Mouse (Mus musculus): ENCODE results near the gene 4930402H24Rik. TPM values are rescaled to one million over a fixed set of nuclear protein-coding genes. Genes with fewer than 3 reads are reported as not detected.
"Not testable (repeated sequence)": the region's sequence is repeated elsewhere in the genome, so short reads cannot be mapped to it uniquely, and the experiment has no call there.

The 4930402H24Rik gene
- polyA plus RNA-seq, 1 experiment from 2014 or later, result 47.8 TPM

DNA sequence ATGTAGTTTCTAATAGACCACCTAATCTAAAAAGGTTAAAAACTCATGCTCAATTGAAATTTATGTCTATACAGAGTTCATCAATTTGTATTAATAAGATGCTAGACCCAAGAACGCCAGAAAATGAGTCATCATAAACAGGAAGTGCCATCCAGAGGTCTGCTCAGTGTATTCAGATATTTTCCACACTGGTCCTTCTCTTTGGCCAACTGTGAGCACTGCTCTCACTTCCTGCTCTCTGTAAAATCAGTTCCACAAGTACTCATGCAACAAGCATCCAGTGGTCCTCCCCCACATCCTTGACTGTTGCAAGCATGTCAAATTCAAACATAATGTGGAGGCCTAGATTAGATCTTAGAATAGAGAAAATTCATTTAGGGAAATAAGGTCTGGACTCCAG lies 73.6 kb downstream of the 4930402H24Rik start:
- no peak for ATAC-seq (replicated peaks; ENCODE audit: insufficient number of reproducible peaks, low FRiP score, low TSS enrichment)
- Histone ChIP-seq H3K4me1 (ENCODE audit: control insufficient read depth, insufficient read depth, low read length) (no peaks in the 10 kb centered on the region; the same call in 1 of the 2 replicates), H3K27ac (ENCODE audit: low read depth, low read length) (no peak overlapping the region), H3K9me3 (replicated peaks; ENCODE audit: control insufficient read depth, low read length) (no peaks in the 10 kb centered on the region), H3K36me3 (ENCODE audit: control insufficient read depth, insufficient read depth, low read length) (peaks cover 6% of the 10 kb centered on the region), H3K9ac (ENCODE audit: low read depth, low read length) (no peak overlapping the region), H3K4me2 (no peak overlapping the region), H3K4me3 (ENCODE audit: low read depth, low read length) (no peak overlapping the region), H3K27me3 (ENCODE audit: control insufficient read depth, insufficient read depth, low read length) (no peaks in the 10 kb centered on the region)
- 56% methylated on average over 1 of the region's 1 CpGs for WGBS (ENCODE audit: insufficient replicate concordance)

DNA sequence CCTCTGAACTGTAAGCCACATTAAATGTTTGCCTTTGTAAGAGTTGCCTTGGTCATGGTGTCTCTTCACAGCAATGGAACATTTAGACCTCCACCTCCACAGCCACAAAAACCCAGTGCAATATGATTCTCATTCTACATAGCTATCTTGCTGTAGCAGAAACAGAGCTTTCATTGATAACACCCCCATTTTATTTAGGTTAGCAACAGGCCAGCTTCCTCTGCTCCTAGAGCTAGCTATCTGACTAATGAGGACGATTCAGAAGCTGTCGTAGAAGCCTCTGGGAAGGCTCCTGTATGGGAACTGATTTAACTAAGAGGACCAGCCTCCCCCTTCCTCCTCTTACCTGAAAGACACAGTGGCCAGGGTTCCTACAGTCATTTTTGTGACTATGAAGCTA lies 74.2 kb downstream of the 4930402H24Rik start:
- H3K27ac ChIP-seq (ENCODE audit: low read depth, low read length), result no peak overlapping the region
- ATAC-seq (replicated peaks; ENCODE audit: insufficient number of reproducible peaks, low FRiP score, low TSS enrichment), result no peak
- no peak overlapping the region for H3K4me2 ChIP-seq

DNA sequence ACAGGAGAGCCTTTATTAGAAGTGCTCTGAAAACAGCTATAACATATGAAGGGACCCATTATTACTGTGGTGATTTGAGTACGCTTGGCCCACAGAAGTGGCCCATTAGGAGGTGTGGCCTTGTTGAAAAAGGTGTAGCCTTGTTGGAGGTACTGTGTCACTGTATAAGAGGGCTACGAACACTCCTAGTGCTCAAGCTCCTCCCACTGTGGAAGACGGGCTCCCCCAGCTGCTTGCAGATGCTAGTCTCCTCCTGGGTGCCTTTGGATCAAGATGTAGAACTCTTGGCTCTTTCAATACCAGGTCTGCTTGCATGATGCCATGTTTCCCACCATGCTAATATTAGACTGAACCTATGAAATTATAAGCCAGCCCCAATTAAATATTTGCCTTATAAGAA lies 76.0 kb downstream of the 4930402H24Rik start:
- WGBS (ENCODE audit: insufficient replicate concordance), result 81% methylated on average over 3 of the region's 3 CpGs
- H3K27ac ChIP-seq (ENCODE audit: low read depth, low read length), result no peak overlapping the region
- no peak overlapping the region for H3K4me2 ChIP-seq
- no peaks in the 10 kb centered on the region for H3K9me3 ChIP-seq (replicated peaks; ENCODE audit: control insufficient read depth, low read length)
- H3K4me1 ChIP-seq (ENCODE audit: control insufficient read depth, insufficient read depth, low read length), result no peaks in the 10 kb centered on the region; the same call in 1 of the 2 replicates
- H3K9ac ChIP-seq (ENCODE audit: low read depth, low read length), result no peak overlapping the region
- no peak for ATAC-seq (replicated peaks; ENCODE audit: insufficient number of reproducible peaks, low FRiP score, low TSS enrichment)
- peaks cover 4% of the 10 kb centered on the region; the same call in 1 of the 2 replicates for H3K36me3 ChIP-seq (ENCODE audit: control insufficient read depth, insufficient read depth, low read length)
- no peak overlapping the region for H3K4me3 ChIP-seq (ENCODE audit: low read depth, low read length)
- no peaks in the 10 kb centered on the region for H3K27me3 ChIP-seq (ENCODE audit: control insufficient read depth, insufficient read depth, low read length)

More for the DNA sequence above, 74.2 kb downstream of the 4930402H24Rik start:
- no peak overlapping the region for H3K4me3 ChIP-seq (ENCODE audit: low read depth, low read length)
- 63% methylated on average over 2 of the region's 2 CpGs for WGBS (ENCODE audit: insufficient replicate concordance)
- H3K27me3 ChIP-seq (ENCODE audit: control insufficient read depth, insufficient read depth, low read length), result no peaks in the 10 kb centered on the region
- no peak overlapping the region for H3K9ac ChIP-seq (ENCODE audit: low read depth, low read length)
- H3K36me3 ChIP-seq (ENCODE audit: control insufficient read depth, insufficient read depth, low read length), result peaks cover 4% of the 10 kb centered on the region; the same call in 1 of the 2 replicates
- no peaks in the 10 kb centered on the region for H3K9me3 ChIP-seq (replicated peaks; ENCODE audit: control insufficient read depth, low read length)
- H3K4me1 ChIP-seq (ENCODE audit: control insufficient read depth, insufficient read depth, low read length), result no peaks in the 10 kb centered on the region; the same call in 1 of the 2 replicates

DNA sequence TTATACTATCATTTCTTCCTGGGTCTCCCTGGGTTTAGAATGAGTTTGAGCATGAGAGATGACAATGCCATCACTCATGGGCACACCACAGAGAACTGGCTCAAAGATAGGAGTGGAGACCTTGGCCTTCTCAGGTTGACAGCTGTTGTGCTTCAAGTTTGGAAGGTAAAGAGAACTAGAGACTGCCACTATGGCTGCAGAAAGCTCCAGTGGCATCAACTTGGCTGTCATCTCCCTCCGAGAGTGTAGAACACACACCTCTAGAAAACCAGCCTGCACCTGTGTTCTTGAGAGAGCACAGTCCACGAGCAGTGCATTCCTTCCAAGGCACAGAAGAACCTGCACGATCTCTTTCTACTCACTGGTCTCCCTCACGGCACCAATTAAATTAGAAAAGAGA lies 76.7 kb downstream of the 4930402H24Rik start:
- H3K27me3 ChIP-seq (ENCODE audit: control insufficient read depth, insufficient read depth, low read length), result no peaks in the 10 kb centered on the region
- 89% methylated on average over 4 of the region's 4 CpGs for WGBS (ENCODE audit: insufficient replicate concordance)
- H3K27ac ChIP-seq (ENCODE audit: low read depth, low read length), result no peak overlapping the region
- H3K9ac ChIP-seq (ENCODE audit: low read depth, low read length), result no peak overlapping the region
- no peaks in the 10 kb centered on the region for H3K9me3 ChIP-seq (replicated peaks; ENCODE audit: control insufficient read depth, low read length)
- H3K4me2 ChIP-seq, result no peak overlapping the region
- ATAC-seq (replicated peaks; ENCODE audit: insufficient number of reproducible peaks, low FRiP score, low TSS enrichment), result no peak
- H3K36me3 ChIP-seq (ENCODE audit: control insufficient read depth, insufficient read depth, low read length), result peaks cover 4% of the 10 kb centered on the region; the same call in 1 of the 2 replicates
- no peak overlapping the region for H3K4me3 ChIP-seq (ENCODE audit: low read depth, low read length)
- no peaks in the 10 kb centered on the region; the same call in 1 of the 2 replicates for H3K4me1 ChIP-seq (ENCODE audit: control insufficient read depth, insufficient read depth, low read length)

DNA sequence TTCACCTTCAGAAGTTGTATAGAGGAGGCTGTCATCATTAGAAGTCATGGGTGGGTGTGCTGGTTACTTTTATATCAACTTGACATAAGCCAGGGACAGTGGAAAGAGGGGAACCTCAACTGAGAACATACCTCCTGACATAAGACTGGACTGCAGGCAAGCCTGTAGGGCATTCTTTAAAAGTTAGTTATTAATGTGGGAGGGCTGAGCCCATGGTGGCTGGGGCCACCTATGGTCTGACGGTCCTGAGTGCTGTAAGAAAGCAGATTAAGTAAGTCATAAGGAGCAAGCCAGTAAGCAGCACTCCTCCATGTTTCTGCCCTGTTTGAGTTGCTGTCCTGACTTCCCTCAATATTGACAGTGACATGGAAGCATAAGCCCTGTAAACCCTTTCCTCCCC lies 77.5 kb downstream of the 4930402H24Rik start:
- Histone ChIP-seq H3K27ac (ENCODE audit: low read depth, low read length) (no peak overlapping the region), H3K4me1 (ENCODE audit: control insufficient read depth, insufficient read depth, low read length) (no peaks in the 10 kb centered on the region; the same call in 1 of the 2 replicates), H3K36me3 (ENCODE audit: control insufficient read depth, insufficient read depth, low read length) (peaks cover 4% of the 10 kb centered on the region; the same call in 1 of the 2 replicates), H3K4me2 (no peak overlapping the region), H3K9ac (ENCODE audit: low read depth, low read length) (no peak overlapping the region), H3K4me3 (ENCODE audit: low read depth, low read length) (no peak overlapping the region), H3K9me3 (replicated peaks; ENCODE audit: control insufficient read depth, low read length) (no peaks in the 10 kb centered on the region), H3K27me3 (ENCODE audit: control insufficient read depth, insufficient read depth, low read length) (no peaks in the 10 kb centered on the region)
- 69% methylated on average over 1 of the region's 1 CpGs for WGBS (ENCODE audit: insufficient replicate concordance)
- no peak for ATAC-seq (replicated peaks; ENCODE audit: insufficient number of reproducible peaks, low FRiP score, low TSS enrichment)

GRCm38 (mm10) chr2:130828066-130828465 lies 78.1 kb downstream of the 4930402H24Rik start:
- H3K9ac ChIP-seq (ENCODE audit: low read depth, low read length); H3K27me3 ChIP-seq (ENCODE audit: control insufficient read depth, insufficient read depth, low read length); H3K9me3 ChIP-seq (replicated peaks; ENCODE audit: control insufficient read depth, low read length); H3K4me1 ChIP-seq (ENCODE audit: control insufficient read depth, insufficient read depth, low read length); H3K4me2 ChIP-seq; H3K4me3 ChIP-seq (ENCODE audit: low read depth, low read length); ATAC-seq (replicated peaks; ENCODE audit: insufficient number of reproducible peaks, low FRiP score, low TSS enrichment); H3K27ac ChIP-seq (ENCODE audit: low read depth, low read length); H3K36me3 ChIP-seq (ENCODE audit: control insufficient read depth, insufficient read depth, low read length): not testable (repeated sequence)
- WGBS (ENCODE audit: insufficient replicate concordance), result 91% methylated on average over 3 of the region's 3 CpGs

DNA sequence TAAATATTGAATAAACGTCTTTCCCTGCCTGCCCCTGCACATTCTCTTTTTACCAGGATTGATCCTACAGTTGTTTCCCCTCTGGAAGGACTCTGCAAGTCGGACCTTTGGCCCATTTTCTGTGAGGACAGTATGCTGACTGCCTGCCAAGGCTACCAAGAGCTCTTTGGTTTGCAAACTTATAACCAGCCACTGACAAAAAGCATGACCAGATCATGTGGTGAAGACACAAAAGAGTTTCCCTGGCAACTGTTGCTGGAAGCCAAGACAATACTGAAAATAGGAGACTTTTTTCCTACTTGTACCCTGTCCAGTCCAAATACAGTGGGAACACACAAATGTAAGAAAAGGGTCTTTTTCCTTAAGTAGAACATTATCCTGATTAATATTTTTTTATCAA lies 78.8 kb downstream of the 4930402H24Rik start:
- Histone ChIP-seq H3K4me3 (ENCODE audit: low read depth, low read length) (no peak overlapping the region), H3K4me2 (no peak overlapping the region), H3K27ac (ENCODE audit: low read depth, low read length) (no peak overlapping the region), H3K4me1 (ENCODE audit: control insufficient read depth, insufficient read depth, low read length) (no peaks in the 10 kb centered on the region), H3K9ac (ENCODE audit: low read depth, low read length) (no peak overlapping the region), H3K27me3 (ENCODE audit: control insufficient read depth, insufficient read depth, low read length) (no peaks in the 10 kb centered on the region), H3K9me3 (replicated peaks; ENCODE audit: control insufficient read depth, low read length) (no peaks in the 10 kb centered on the region), H3K36me3 (ENCODE audit: control insufficient read depth, insufficient read depth, low read length) (peaks cover 4% of the 10 kb centered on the region; the same call in 1 of the 2 replicates)
- ATAC-seq (replicated peaks; ENCODE audit: insufficient number of reproducible peaks, low FRiP score, low TSS enrichment), result no peak
- 68% methylated on average over 2 of the region's 2 CpGs for WGBS (ENCODE audit: insufficient replicate concordance)

DNA sequence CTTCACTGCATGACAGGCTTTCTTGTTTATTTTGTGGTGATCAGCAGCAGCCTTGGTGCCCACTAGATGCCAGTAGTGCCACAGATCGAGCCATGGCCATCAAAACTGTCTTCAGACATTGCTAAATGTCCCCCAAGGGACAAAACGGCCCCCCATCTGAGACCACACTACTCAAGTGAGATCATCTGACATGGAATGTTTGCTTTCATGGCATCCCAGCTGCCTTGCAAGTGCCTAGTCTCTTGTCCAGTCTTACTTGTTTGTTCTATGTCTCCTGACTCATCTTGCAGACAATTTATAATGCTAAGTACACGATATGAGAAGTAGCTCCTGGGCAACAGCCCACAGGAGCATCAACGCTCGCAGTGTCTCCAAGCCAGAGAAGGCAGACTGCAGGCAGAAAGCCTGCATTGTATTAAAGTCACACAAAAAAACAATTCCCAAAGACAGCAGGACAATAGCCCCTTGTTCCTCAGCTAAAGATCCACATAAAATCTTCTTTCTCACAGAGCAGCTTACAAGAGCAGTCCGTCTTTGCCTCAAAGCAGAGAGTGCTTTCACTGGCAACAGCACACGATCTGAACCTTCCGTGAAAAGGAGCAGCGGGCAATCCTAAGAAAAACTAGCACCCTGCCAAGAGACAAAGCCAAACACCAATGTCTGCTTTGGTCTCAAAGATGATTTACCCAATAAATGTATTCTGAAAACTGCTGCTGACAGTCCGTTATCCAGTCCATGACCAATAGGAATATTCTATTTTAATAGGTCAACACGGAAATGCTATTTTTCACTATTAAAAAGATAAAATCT lies 87.2 kb downstream of the 4930402H24Rik start:
- WGBS (ENCODE audit: insufficient replicate concordance), result 71% methylated on average over 11 of the region's 11 CpGs
- no peaks in the 10 kb centered on the region for H3K4me1 ChIP-seq (ENCODE audit: control insufficient read depth, insufficient read depth, low read length)
- no peak overlapping the region for H3K27ac ChIP-seq (ENCODE audit: low read depth, low read length)
- no peak for ATAC-seq (replicated peaks; ENCODE audit: insufficient number of reproducible peaks, low FRiP score, low TSS enrichment)
- H3K9me3 ChIP-seq (replicated peaks; ENCODE audit: control insufficient read depth, low read length), result no peaks in the 10 kb centered on the region
- H3K27me3 ChIP-seq (ENCODE audit: control insufficient read depth, insufficient read depth, low read length), result no peaks in the 10 kb centered on the region
- H3K4me3 ChIP-seq (ENCODE audit: low read depth, low read length), result no peak overlapping the region
- H3K4me2 ChIP-seq, result no peak overlapping the region
- H3K36me3 ChIP-seq (ENCODE audit: control insufficient read depth, insufficient read depth, low read length), result peaks cover 3% of the 10 kb centered on the region
- no peak overlapping the region for H3K9ac ChIP-seq (ENCODE audit: low read depth, low read length)

- Histone ChIP-seq H3K9me3 (replicated peaks; ENCODE audit: control insufficient read depth, low read length) (no peaks in the 10 kb centered on the region), H3K36me3 (ENCODE audit: control insufficient read depth, insufficient read depth, low read length) (peaks cover 15% of the 10 kb centered on the region), H3K9ac (ENCODE audit: low read depth, low read length) (no peak overlapping the region), H3K27ac (ENCODE audit: low read depth, low read length) (no peak overlapping the region), H3K4me1 (ENCODE audit: control insufficient read depth, insufficient read depth, low read length) (no peaks in the 10 kb centered on the region), H3K27me3 (ENCODE audit: control insufficient read depth, insufficient read depth, low read length) (no peaks in the 10 kb centered on the region), H3K4me3 (ENCODE audit: low read depth, low read length) (no peak overlapping the region), H3K4me2 (no peak overlapping the region)
- ATAC-seq (replicated peaks; ENCODE audit: insufficient number of reproducible peaks, low FRiP score, low TSS enrichment), result no peak
- 90% methylated on average over 1 of the region's 1 CpGs for WGBS (ENCODE audit: insufficient replicate concordance)
These were observed 88.3 kb downstream of the 4930402H24Rik start for GRCm38 (mm10) chr2:130817865-130818264.
